Mouse (Mus musculus) cerebellum, postnatal 14 days (tissue): ENCODE results near the gene Mecom.
A peak's percentile ranks its signal among the peaks of the same experiment; 100 is the strongest.

Experiments
- DNase-seq, 2 experiments: peaks; one replicate each; pipeline ENCODE4 v3.0.0; 2021; ENCODE audit warnings: mixed read lengths in 2 of 2

Mecom gene

DNA sequence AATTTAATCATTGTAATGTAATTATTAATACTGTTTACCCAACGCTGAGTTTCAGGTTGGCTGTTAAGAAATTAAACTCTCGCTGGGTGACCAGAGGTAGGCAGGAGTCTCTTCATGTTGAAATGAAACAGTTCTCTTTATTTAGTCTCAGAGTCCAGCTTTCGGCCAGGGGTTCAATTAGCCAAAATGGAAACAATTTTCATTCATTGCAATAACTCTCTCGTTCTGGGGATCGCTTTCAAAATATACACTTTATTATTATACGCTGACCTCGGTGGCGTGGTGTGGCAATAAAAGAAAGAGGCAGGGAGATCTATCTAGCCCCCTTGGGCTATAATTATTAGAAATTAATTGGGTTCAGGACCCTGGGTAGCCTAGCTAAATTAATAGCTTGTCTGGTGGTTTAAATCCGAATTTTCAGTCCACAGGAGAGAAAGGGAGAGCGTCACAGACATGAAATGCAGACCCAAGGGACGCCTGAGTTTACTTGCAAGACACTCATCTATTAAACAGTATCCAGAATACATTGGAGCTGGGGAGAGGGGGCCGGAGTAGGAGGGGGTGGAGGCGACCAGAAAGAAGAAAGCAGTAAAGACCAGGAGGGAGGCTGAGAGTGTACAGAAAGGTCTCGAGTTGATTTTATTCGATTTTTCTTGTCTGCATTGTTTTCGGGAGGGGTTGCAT is 34.4 kb downstream of the Mecom start:
- peak in 1 of 2 experiments; percentile 24 for DNase-seq

DNA sequence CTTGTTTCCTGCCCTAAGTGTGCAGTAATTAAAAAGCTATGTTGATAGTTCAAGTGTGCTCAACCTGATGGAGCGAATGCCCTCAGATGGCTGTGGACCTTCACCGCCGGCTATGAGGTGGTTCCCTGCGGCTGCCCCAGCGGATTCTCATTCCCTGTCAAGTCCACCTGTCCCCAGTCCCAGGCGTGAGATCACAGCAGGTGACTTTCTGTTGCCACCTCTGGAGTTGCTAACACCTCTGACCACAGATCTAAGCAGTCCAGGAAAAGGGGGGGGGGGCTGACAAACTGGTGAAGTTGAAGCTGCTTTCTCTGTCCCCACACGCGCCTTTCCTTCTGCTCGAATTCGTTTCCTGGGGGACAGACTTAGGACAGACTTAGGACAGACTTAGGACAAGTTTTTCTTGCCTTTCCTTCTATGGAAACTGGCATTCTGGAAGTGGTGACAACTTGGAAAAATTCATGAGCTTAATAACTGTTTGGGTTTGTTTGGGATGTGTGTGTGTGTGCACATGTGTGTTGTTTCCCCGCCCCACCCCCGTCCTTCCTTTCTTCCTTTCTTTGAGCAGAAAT is 35.3 kb downstream of the Mecom start:
- peak; percentile 6 to 12 for DNase-seq

DNA sequence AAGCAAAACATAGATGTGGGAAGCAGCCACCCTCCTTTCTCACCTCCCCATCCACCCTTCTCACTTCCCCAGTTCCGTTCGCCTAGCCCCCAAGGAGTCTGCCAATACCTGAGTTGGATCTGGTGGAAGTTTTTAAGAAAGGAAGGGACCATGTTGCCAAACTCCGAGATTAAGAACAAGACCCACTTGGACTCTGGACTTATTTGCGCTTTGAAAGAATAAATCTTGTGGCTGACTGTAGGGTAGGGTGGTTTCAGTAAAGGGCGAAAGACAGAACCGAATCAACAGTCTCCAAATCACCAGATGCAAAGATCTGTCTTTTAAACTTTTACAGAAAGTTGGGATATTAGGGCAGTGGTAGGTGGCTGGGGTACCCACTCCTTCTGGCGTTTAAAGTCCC is 36.0 kb downstream of the Mecom start:
- DNase-seq, result no peak

DNA sequence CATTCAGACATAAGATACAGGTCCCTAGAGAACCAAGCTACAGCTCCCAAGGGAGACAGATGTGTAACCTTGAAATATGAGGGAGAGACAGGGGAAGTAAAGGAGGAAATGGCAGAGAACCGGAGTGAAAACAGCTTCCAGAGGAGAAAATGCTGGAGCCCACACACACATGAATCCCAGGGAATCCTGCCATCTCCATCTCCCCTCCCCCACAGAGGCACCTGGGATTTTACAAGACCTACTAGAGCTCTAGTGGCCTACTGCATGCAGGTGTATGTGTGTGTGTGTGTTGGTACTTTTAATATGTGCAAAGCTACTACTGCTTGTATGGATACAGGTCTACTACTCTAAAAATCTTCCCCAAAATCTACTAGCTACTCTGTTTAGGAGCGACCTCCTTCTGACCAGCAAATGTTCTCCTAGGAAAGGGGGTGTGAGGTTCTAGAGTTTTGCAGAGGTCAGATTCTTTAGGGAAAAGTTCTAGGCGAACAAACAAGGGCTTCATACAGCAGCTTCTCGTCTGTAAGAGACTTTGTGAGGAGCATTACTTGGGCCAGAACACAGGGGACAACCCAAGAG is 36.7 kb downstream of the Mecom start:
- DNase-seq, result peak in 1 of 2 experiments; percentile 3

DNA sequence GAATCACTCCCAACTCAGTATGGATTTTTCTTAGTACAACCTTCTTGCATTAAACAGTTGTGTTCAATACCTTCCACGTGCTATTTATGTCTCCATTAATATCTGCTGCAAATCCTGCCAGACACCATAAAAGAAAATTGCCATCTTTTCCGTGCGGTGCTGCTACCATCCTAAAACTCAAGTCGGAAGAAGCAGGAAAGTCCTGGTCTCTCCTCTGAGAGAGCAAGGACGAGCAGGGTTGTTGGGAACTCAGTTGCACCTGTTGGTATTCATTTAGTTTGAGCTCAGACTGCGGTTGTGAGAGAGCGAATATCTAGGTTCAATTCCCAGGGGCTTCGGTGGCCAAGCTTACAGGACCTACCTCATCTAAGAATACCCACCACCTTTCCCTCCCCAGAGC is 37.2 kb downstream of the Mecom start:
- DNase-seq, result no peak

DNA sequence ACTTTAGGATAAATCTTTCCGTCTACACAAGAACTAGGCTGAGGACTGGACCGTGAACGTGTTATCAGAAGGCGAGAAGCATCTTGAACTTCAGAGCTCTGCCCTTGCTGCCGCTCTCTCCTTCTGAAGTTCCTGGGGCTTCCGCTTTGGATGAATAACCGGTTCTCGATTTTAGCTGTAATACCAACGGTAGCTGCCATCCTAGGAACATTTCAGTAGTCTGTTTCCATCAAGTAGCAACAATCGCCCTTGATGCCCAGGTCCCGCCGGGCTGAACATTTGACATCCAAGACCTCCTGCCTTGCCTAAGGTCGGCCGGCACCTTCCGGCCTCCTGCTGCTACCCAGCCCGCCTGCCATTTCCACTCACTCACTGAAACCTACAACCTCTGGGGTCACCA is 37.7 kb downstream of the Mecom start:
- peak in 1 of 2 experiments; percentile 18 for DNase-seq

DNA sequence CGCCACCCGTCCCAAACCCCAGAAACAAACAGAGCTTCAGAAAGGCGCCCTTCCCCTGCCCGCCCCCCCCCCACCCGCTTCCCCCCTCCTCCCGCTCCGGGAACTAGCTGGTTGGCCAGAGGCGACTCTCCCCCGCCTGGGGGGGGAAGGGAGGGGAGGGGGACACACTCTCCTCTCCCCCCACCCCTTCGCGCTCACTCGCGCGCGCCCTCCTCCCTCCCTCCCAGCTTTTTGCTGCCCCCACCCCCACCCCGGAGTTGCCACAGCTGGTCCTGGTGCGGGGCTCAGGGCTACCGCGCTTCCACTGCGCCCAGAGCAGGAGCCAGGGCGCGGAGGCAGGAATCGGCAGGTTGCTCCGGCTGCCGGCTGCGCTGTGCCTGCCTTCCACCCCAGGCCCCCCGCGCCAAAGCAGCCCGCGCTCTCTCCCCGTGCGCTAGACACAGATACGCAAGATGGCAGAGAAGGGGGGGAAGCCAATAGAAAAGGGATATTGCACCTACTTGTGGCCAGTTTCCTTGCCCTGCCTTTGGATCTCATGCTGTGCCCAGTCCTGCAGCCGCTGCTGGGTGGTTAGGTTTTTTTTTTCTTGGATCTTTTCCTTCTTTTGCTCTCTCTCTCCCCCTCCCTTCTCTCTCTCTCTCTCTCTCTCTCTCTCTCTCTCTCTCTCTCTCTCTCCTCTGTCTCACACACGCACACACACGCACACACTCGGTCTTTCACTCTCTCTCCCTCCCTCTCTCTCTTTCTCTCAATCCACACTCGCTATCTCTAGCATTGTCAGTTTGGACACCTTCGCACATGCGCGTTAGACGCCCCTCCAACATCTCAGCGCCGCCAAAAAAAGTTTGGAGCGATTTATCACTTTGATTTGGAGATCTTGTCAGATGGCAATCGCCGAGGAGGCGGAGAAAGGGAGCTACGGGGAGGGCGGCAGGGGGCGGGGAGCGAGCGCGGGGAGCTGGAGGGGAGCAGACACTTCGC is 38.6 kb downstream of the Mecom start:
- DNase-seq, result peak; percentile 7 to 15

DNA sequence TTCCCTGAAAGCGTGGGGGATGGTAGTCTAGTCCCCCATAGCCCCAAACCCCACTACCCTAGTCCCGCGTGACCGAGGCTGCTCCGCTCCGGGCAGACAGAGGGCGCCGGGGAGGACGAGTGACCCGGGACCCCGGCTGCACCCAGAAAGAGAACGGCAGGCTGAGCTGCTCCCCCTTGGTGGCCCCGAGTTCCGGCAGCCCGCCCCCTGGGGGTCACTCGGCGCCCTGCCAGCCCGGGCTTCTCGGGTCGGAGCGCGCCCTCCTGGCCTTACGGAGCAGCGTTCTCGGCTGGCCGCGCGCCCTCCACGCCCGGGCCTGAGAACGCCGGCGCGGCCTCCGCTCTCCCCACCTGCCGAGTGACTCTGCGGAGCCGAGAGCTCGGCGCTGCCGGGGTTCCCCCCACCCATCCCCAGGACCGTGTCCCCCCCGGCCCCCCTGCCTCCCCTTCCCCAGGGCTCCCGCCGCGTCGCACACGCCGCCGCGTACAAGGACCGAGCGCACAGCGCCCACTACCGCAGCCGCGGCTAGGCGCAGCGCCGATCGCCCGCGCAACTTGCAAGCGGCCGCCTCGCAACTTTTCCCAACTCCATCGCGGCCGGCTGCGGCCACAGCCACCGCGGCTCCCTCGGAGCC is 39.4 kb downstream of the Mecom start:
- DNase-seq, result peak; percentile 46 to 58

DNA sequence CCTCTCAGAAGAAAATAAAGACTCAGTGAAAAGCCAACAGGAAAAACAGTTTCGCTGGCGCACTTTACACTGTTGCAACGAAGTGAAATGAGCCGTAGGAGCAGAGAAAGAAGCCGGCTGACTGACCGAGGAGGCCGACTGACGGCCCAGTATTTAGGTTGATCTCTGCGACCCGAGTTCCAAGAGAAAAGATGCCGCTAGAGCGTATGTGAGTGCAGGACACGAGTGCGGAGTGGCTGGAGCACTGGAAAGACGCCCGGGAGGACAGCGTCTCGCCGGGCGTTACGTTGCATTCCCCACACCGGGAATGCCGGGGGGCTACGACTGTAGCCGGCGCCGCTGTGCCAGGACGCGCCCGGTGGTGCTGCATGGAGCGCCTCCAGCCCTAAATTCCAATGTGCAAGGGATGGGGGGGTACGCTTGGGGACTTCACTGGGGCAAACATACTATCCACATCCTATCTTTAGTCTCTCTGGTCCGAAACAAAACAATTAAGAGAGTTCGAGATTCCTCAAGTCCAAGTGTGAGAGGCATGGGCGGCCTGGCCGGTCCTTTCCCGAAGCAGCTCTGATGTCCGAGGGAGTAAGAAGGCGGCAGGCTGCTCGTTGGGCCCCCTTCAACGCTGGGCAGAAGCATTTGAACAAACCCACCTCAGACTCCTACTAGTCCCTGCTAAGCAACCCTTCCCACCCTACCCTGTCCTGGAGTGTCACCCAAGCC is 40.1 kb downstream of the Mecom start:
- DNase-seq, result peak; percentile 33 to 44

DNA sequence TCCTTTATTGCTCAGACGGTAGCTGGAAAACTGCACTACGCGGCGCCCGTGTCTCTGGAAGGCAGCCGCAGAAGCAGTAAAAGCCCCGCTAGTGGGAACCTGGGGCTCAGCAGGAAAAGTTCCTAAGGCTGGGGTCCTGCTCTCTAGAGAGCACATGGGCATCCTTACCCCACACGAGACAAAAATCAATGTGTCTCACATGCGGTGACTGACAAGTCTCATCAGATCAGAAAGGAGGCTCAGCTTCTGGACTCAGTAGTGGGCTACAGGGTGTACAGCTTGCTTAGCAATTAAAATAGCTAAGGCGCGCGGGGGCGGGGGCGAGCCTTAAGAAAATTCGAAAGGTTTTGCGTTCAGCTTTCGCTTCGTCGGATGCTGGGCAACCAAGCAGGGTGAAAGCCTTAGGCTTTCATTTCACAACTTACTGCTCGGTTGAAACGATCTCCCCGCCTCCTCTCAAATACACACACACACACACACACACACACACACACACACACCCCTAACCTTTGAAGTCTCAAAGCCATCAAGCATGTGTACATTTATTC is 40.7 kb downstream of the Mecom start:
- DNase-seq, result peak; percentile 34 to 55

DNA sequence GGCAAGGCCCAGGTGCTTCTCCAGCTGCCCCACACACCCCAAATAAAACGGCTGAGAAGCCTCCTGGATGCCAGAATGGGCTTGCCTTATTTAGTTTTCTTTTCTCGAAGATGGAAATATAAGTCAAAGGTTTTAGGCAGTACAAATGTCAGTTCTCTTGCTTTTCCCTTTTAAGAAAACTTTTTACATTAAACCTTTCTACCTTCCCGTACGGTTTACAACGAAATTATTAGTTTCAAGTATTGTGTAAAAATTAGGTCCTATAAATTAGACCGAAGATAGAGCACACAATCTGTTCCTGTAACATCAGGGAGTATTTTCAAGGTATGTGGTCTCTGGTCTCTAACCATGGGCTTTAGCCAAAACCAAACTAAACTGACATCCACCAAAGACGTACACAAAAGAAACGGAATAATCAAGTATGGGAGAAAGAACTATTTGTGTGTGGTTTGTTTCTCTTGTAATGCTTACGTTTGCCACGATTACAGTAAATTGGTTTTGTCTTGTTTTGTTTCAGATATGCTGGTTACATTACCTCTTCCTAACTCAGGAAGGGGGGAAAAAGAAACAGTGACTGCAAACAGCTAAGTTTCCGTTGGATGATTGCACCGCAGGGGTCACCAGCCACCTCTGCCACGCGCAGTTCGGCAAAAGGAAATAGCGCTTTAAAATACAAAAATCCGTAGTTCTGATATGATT is 41.3 kb downstream of the Mecom start:
- no peak for DNase-seq

DNA sequence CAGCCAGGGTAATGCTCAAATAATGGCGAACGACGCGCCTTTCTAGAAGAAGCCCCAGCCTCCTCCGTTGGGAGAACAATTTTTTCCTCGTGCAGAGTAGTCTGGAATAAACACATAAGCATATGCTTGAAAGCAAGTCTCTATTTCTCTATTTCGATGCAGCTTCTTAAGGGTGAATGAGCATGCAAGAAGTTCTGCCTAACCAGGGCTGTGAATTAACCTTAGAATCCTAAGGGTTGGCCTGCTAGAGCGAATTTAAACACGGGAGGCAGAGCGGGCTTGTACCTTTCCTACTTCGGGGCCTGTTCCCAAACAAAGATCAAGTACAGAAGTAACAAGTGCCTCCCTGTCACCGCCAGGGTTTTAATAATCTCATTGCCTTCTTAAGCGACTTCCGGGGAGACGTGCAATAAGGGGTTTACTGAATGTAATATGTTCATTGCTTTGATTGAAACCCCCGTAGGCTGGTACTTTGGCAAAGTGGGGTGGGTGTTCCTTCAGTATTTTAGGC is 42.0 kb downstream of the Mecom start:
- peak in 1 of 2 experiments; percentile 14 for DNase-seq

DNA sequence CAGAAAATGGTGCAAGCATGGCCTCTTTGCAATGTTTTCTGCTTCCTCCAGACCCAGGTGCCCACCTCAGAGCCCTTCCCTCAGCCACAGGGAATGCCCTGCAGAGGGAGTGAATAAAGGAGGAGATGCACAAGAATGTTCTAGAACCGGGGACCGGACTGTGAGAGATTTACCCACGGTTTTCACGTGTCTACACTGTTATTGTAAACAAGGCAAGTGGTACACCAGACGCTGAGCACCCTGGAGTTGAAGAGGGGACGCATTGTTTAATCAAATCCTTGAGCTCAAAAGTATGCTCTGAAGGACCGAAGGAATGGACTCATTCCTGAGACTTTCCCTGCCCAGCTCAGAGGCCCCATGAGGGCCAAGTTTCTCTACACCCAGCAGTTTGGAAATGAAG is 43.2 kb downstream of the Mecom start:
- DNase-seq, result no peak

DNA sequence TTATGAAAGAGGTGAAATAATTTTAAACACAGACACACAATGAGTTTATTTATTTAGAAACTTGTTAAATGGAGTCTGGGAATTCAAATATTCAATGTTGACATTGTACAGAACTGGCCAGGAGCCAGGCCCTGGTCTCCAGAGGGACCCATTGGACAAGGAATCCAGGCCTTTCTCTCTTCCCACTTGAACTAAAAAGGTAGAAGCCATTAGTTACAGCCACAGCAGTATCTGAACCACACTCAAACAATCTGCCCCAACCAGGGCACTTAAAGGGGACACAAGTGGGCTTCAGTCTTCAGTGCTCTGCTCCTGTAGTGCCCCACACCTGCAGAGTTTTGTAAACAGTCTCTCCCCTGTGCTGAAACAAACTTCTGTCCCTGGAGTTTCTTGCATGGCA is 44.0 kb downstream of the Mecom start:
- DNase-seq, result no peak

DNA sequence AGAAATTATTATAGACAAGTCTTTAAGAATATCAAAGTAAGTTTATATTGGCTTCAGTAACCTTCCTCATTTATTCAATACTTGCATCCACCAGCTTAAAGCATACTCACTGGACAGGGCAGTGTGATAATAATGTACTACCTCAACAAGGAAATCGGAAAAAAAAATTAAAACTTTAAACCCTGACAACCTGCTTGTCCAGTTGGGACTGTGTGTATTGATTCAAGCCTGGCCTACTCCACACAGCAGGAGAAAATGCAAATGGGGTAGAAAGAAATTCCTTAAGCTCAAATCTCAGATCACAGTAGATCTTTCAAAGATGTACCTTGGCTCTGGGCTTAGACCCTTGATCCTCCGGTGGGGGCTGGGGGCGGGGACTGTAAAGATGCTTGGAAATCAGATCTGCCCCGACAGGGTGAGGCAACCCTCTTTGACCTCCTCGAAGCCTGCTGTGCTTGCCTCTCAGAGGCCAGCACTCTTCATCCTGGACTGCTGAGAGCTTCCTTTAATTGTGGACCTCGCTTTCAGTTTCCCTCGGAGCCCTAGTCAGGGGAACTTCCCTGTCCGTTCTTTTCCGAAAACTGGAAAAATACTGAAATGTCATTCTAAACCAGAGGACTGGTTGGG is 49.5 kb downstream of the Mecom start:
- DNase-seq, result no peak

DNA sequence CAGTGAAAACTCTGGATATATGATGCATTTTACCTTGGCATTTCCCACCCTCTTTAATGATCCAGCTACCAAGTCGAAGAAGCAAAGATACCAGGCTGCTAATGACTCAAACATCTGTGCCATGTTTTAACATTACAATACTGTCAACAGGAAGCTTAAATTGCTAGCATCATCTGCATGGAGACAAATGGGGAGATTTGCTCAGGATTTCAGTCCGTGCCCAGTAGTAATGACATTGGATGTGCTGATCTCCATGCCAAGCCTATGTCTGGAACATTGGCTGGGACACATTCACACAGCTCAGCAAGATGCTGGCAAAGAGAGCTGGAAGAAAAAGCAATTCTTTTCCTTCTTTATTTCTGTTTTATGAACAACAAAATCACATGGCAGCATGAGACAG is 53.4 kb downstream of the Mecom start:
- peak in 1 of 2 experiments; percentile 9 for DNase-seq

DNA sequence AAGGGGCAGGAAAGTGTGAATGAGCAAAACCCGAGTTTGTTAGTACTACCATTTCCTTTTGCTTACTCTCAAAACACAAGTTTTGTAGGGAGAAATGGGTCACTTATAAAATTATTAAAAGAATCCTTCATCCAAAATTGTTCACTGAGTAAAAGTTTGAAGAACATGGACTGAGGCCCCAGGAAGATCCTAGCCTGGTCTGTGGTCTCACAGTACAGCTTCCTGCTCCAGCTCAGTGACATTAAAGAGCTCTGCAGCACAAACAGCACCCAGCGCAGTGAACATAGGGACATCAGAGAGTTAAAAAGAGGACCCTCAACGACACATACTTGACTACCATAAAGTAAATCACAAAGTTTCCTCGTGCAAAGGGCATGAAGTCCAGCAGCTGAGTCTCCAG is 59.0 kb downstream of the Mecom start:
- DNase-seq, result no peak

DNA sequence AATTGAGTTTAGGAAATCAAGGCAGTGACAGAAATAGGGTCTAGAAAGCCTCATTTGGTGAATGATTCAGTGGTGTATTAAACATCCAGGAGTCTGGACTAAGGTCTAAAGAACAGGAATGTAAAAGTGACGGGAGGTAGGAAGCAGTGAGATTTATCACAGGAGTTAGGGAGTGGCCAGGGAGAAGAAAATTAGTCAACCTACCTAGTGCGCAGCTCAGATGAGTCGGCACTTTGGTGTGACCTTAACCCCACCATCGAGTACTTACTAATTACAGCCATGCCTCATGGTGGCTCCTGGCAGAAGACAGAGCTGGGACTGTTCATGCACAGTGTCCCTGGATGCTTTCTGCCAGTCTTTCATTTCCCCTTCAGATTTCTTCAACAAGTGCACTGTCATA is 61.4 kb downstream of the Mecom start:
- DNase-seq, result no peak

DNA sequence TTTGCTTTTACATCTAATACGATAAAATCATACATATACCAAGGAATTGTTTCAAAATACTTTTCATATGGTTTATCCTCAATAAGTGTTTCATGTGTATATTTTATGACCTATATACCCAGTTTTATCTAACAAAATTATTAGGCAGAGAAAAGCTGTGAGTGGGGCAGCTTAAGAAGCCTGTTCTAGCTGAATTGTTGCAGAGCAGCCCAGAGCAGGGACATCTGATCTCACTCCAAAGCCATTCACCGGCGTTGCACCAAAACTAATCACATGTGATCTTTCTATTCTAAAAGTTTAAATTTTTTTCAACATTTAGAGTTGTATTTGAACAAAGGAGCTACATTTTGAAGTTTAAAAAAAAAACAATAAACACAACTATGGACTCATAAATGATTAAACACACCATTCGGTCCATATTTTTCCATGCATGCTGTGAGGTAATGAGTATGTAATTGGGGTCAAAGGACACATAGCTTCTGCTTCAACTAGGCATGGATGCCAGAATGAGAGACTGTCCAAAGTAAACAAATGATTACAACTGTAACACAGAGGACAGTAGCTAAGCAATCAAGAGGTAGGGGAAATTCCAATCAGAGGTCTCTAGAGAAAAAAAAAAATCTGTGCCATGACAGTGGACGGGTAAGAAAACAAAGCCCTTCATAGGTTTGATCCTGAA is 64.7 kb downstream of the Mecom start:
- no peak for DNase-seq

DNA sequence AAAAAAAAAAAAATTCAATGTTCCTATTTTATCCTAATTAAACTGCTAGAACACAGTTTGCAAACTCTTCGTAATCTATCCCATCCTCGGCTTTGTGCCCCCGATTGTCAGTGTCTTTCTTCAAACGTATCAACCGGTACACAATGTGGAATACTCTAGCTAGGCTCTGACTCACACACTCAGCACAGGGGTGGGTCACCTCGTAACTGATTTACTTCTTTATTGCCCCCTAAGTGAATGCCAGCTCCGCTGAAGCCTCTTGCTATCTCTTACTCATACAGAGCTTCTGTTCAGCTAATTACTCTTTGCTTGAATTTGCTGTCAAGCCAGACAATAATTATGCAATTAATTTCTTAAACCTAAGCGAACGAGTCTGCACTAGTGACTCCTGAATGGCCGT is 66.1 kb downstream of the Mecom start:
- no peak for DNase-seq
